Mouse (Mus musculus) T-cell, adult 2 months (primary cell): Measurements from ENCODE around the gene Rnaseh2b.

Source experiments
- DNase-seq: peaks from one replicate; pipeline ENCODE4 v3.0.0; 2022; ENCODE audit warnings: low spot score

The Rnaseh2b gene

DNA sequence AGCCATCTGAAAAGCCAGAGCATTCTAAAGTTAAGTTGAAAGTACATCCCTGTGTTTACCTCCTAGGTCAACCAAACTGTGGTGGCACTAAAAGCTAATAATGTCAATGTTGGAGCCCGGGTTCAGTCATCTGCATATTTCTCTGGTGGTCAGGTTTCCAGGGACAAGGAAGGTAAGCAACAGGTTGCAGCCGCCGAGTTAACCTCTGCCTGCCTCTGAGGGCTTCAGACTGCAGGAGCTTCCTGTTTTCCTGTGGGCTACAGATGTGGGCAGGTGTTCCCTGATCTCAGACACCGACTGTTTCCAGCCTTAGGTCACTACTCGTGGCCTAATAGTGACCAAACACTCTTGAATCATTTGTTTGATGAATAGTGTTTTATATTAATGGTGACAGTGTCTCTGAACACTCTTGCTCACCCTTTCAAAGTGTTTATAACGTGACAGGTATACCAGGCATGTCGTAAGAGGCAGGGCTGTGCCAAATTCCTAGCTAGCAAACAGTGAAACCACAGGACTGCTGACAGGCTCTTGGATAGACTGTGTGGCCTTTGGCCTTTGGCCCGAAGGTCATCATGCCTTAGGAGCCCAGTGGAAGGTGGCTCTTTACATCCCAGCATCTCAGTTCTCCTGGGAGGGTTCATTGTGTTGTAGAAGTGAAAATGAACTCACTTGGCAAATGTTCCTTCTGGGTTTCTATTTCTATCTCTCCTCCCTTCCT, 69.0 kb downstream of the Rnaseh2b start:
- no peak for DNase-seq

DNA sequence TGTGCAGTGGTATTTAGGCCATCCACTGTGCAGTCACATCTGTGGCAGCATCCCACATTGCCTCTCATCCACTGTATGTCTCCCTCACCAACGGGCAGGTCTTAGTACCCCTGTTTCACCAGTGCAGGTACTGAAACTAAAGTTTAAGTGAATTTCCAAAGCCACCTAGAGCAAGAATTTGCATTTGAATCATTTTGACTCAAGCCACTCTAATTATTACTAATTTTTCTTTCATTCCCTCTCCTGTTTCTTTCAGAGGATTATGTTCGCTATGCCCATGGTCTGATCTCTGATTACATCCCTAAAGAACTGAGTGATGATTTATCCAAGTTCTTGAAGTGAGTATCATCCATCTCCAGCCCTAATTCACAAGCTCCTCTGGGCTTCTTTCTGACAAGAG, 71.4 kb downstream of the Rnaseh2b start:
- DNase-seq = no peak

DNA sequence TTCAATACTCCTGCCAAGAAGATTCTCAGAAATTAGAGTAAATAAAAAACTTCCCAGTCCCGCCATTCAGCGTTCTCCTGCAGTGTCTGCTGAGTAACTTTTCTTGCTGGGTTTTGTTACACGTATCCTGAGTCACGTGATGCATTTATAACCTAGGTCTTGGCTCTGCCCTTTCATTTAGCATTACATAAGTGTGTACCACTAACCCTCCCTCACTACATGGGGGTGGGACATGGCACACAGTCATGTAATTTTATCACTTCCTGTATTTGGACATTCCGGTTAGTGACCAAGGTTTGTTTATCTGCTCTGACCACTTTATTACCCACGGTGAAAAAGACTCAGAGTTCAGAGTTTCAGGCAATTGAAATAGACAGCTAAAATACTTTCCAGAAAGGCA, 78.4 kb downstream of the Rnaseh2b start:
- DNase-seq = no peak

DNA sequence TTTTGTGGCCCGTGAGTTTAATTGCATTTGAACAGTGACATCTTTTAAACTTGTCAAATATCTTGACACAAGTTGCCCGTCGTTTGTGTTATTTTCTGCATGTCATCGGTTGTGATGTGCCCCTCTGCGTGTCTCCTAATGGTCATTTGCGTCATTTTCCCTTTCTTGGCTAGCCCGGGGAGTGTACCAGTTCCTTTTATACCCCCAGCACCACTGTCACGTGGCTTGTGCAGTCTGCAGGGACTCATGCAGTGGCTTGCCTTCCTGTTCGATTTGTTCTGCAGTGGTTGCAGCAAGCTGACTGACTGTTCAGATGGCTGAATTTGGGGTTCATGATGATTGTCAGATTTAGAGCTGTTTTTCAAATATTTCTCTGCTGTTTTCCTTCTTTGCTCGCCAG, 81.6 kb downstream of the Rnaseh2b start:
- no peak for DNase-seq

DNA sequence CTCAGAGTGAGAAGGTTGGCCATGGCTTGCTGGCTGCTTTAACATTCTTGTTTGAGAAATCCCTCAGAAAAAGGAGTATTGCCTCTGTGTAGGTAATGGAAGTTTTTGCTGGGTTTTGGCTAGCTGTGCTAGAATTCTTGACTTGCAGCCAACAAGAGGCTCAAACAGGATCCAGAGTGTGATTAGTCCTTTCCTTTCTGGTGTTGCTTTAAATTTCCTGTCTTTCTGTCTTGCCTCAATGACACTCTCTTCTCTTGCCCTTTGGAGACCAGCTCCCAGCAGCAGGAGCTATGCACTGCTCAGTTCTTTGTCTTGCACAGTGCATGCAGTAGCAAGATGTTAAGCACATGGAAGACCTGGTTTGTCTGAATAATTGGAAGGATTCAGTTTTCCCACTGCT, 83.3 kb downstream of the Rnaseh2b start:
- DNase-seq = no peak

DNA sequence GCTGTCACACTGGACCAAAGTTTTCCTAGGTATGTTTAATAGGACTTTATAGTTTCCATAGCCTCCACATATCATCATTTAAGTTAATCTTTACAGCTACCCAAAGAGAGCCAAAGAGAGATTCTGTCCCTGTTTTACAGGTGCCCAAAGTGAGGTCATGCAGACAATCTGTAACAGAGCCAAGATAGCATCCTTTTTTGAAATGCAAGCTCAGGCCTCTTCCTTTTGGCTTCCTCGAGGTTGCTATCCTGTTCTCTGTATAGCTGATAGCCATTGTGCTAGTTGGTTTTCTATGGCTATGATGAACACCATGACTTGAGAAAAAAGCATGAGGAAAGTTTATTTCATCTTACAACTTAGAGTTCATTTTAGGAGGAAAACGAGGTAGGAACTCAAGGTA, 83.7 kb downstream of the Rnaseh2b start:
- no peak for DNase-seq

DNA sequence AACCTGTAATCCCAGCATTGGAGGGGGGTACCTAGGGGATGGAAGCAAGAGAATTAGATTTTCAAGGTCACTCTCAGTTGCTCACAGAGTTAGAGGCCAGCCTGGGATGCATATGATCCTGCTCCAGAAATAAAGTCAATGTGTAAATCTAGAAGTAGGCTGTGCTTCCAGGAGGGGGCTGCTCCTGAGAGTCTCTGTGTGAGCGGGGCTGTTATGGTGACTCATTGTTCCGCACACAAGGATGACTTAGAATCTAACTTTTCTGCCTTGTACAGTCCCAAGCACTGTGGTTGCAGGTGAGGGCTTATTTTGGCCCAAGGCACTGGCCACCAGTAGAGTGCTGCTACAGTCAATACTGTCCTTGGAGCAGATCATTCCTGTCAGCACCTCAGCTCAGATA, 87.0 kb downstream of the Rnaseh2b start:
- no peak for DNase-seq

DNA sequence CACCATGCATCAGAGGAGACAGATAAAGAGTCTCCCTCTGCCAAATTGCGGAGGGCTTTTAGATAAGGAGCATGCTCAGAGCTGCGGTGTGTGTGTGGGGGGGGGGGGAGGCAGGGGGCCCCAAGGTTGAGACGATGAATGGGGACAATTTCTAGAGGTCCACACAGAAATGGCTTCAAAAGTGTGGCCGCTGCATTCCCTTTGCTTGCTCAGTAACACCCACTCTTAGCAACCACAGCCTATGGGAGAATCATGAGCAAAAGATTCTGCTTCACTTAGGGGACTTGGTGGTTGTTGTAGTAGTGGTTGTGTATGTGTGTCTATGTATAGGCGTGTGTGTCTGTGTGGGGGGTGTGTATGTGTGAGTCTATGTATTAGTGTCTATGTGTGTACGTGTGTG, 88.2 kb downstream of the Rnaseh2b start:
- DNase-seq = no peak

DNA sequence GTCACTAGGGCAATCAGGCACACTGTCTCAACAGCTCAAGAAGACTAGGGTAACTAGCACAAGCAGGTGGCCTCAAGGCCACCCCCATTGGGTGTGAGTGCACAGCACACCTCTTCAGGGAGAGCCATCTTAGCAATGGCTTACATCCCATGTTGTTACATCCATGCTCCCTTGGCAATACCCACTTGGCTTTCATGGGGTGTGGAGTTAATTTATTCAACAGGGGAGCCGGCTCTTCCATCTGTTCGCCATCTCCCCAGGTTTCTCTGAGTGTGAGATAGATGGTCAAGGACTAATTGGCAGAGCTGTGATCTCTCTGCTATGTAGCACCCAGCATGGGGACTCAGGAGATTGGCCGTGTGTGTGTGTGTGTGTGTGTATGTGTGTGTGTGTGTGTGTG, 90.7 kb downstream of the Rnaseh2b start:
- DNase-seq = no peak

DNA sequence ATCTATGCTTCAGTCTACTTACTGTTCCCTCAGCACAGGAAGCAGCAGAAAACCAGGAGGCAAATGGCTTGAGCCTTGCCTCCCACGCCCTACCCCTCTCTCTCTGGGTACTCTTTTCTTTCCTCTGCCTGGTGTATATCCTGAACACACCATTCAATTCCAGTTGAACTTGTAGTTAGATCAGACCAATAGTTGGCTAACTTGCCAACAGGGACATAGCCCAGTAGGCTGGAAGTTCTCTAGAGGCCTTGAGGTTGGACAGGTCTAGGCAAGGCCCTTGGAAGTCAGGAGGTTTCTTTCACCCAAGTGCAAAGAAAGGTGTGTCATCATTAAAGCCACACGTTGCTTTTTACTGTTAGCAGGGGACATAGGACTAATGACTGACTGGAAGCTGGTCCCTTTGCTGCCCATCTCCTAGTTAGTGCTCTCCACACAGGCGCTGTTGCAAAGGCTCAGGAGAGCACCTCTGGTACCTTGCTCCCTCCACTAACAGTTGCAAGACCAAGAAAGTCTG, 91.5 kb downstream of the Rnaseh2b start:
- no peak for DNase-seq

DNA sequence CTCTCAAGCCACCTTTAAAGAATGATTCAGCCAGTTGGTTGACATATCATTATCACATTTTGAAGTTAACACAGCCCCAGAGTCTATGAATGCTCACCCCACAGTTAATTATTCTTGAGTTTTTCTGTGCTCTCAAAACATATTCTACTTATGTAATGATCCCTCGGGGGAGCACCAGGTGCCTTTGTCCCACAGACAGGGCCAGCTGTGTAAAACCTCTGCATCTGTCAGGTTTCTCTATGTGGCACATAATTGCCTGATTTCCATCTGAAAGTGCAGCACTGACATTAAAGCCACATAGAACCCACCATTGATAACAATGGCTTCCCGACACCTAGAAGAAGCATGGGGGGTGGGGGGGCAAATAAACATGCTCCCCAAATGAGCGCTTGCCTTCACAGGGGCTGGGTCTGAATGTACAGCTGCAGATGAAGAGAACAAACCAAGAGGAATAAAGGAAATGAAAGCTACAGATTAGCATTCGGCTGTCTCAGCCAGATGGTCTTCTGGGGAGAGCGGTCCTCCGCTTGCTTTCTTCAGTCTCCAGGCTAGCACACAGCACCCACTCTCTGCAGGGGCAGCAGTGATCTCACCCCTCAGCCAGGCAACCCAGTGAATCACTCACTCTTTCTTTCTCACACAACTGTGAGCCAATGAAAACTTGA, 96.8 kb downstream of the Rnaseh2b start:
- DNase-seq = no peak

DNA sequence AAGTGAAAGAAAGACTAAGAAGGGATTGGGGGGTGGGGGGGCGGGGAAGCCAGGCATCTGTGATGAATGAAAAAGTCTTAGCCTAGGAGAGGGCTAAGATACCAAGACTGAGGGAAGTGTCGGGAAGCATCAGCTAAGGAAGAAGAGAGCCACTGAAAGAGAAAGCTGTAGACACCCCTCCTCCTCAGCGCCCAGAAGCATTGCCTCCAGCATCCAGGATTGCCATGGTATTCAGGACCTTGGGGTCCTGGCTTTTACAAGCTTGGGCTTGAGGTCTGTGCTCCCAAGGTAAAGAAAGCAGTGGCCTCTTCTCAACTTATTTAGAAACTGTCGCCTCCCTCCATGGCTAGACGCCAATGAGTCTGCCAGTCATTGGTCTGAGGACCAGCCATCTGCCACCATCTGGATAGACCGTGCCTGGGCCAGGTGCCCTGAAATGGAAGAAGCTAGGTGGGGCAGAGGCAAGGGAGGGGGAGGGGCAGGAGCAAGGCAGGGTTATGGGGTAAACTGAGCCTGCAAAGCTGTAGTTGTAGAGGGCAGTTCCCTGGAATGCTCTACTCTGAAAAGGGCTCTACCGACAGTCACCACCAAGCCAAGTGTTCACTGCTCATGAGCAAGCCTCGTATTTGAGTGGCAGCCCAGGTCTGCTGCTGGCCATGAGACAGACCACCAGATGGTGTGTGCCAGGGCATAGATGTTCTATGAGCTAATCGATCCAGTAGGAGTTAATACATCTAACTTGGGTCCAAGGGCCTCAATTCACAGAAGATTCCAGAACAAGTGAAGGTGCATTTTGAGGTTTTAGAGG, 97.5 kb downstream of the Rnaseh2b start:
- DNase-seq = no peak

DNA sequence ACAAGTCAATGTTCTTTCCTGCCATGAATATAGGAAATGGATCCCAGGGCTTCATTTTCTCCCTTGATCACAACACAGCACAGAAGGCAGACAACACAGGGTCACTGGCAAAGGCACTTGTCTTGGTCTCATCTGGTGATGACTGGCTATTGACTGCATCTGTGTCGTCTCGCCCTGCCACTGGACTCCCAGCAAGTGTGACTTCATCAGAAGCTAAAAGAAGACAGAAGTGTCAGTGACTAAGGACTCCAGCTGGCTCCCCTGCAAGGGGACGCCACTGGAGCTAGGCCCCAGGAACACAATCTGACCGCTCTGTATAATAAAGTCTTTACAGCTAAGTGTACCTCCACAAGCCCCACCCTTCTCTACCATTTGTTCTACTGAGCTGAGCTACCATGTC, 100.4 kb downstream of the Rnaseh2b start:
- no peak for DNase-seq

DNA sequence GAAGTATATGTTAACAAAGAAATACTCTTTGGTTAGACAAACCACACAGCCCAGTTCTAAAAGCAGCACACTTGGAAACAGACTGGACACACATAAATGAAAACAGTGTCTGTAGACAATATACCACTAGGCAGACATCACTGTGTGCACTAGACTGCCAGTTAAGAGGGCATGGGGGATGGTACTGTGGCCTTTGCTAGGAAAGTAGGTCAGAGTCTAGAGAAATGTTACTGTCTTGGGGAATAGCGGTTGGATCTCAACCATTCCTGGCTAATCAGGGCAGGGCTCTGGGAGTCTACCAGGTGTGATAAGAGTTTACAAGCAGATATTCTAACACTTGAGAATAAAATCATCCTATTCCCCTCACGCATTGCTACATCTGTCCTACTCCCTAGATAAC, 103.0 kb downstream of the Rnaseh2b start:
- no peak for DNase-seq

DNA sequence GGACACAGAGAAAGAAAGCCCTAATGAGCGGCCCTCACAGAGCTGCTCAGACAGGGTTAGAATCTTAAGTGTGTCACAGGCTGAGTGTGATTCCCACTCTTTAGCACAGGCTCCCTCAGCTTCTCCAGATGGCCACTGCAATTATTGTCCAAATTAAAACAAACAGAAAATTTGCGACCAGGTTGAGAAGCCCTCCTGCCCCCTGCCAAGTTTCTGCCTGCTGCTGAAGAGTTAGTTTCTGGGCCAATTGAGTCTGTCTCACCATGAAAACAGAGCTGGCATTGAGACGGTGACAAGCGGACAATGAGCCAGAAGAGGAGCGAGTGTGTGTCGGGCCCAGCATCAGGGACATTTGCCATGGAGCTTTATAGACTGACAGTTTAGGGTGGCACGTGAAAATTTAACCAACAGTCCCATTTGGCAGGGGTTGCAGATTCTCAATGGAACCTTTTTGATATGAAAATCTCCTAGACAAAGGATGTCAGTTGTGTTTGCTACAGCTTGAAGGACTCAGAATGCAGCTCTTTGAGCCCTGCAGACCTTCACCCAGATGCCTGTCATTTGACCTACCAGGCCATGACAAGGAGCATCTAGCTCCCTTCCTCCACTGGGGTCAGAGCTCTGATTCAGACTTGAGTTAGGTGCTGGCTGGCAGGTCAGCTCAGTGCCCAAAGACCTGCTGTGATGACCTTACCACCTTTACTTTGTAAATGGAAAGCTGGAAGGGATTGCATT, 123.8 kb downstream of the Rnaseh2b start:
- DNase-seq = no peak

DNA sequence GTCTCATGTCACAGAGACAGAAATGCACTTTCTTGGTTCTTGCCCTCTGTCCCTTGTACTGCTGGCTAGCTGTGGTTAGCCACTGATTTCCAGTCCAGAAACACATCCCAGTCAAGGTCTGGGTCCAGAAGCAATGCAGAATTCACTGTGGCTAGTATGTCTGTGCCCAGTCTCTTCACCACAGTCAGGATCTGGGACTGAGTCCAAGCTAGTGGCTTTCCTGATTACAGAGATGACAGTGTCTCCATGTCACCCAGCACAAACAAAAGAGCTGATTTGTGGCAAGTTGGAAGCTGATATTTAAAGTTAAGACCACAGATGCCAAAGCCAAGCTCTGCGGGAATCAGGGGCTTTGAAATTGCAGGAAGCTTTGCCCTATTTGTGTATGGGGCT, 124.3 kb downstream of the Rnaseh2b start:
- no peak for DNase-seq

DNA sequence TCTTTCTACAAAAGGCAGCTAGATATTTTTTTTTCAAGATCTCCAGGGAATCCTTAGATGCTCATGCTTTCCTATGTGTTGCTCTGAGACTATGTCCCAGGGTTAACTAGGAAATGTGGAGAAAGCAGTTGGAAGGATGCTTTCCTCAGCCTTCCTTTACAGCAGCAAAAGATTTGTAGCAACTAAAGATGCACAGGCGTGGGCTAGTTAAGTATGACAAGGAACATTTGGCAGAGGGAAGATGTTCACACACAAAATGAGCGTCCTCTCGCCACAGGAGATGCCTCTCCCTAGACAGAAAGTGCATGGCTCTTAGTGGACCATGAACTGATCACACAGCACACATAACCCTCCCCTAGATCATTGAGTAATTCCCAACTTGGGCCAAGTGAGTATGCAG, 125.1 kb downstream of the Rnaseh2b start:
- no peak for DNase-seq

DNA sequence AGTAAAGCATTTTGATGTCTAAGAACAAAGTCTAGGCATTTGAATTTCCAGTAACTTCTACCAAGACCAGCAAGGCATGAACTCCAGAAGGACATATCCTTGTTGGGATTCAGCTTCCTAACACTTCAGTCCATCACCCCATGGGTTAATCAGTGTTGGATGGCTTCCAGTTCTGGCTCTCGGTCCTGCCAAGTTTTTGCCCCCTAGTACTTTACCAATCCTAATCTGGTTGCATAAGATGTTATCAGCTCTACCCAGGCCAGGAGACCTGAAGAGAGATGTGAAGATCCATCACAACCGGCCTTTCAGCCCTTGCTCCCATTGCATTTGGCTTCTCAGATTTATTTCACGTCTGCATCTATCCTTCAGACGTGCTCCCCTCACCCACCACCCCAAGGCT, 129.9 kb downstream of the Rnaseh2b start:
- no peak for DNase-seq
